Mouse (Mus musculus): ENCODE results near the gene Spns2.

- TF ChIP-seq POLR2A (IDR thresholded peaks at IDR 0.05; ENCODE audit: borderline replicate concordance, low read depth, low read length): no peak
- no peak for TF ChIP-seq CTCF (IDR thresholded peaks at IDR 0.05; ENCODE audit: low read depth, low read length)
These were observed 82.1 kb downstream of the Spns2 start for GRCm38 (mm10) chr11:72407574-72407973.
